Mouse (Mus musculus) forebrain, postnatal 0 days (tissue): ENCODE results near the gene Hebp1. TPM values are rescaled to one million over a fixed set of nuclear protein-coding genes. Genes with fewer than 3 reads are reported as not detected.

Source experiments
- ATAC-seq: fragments of 200-750 bp; cut with Nextera tagmentation; 2 replicates; pipeline ENCODE4 v1.8.0; 2017; ENCODE audit warnings: mild to moderate bottlenecking, moderate library complexity
- DNase-seq: peaks from one replicate; pipeline ENCODE4 v3.0.0-alpha.2; 2015
- H3K27ac ChIP-seq: fragments of 300-500 bp; sonication (generic); 2 replicates; pipeline ENCODE4 v1.5.1; 2014; ENCODE audit warnings: low read depth, mild to moderate bottlenecking, antibody characterized with exemption, low read length, moderate library complexity, mixed read lengths
- H3K27me3 ChIP-seq: fragments of 300-500 bp; sonication (generic); 2 replicates; pipeline ENCODE4 v1.6.1; 2014; ENCODE audit warnings: mild to moderate bottlenecking, low read length, mixed read lengths; ENCODE audit not compliant: insufficient read depth
- H3K36me3 ChIP-seq: fragments of 300-500 bp; sonication (generic); 2 replicates; pipeline ENCODE4 v1.6.1; 2014; ENCODE audit warnings: mild to moderate bottlenecking, moderate library complexity; ENCODE audit not compliant: insufficient read depth
- H3K4me1 ChIP-seq: fragments of 300-500 bp; sonication (generic); 2 replicates; pipeline ENCODE4 v1.6.1; 2014; ENCODE audit warnings: antibody characterized with exemption; ENCODE audit not compliant: insufficient read depth
- H3K4me2 ChIP-seq: fragments of 300-500 bp; sonication (generic); 2 replicates; pipeline ENCODE4 v1.6.1; 2014; ENCODE audit warnings: low read depth, mild to moderate bottlenecking, moderate library complexity
- H3K4me3 ChIP-seq: fragments of 300-500 bp; sonication (generic); 2 replicates; pipeline ENCODE4 v1.5.1; 2014; ENCODE audit warnings: low read depth, low read length, mixed read lengths
- H3K9ac ChIP-seq: fragments of 300-500 bp; sonication (generic); 2 replicates; pipeline ENCODE4 v1.6.1; 2014; ENCODE audit warnings: mild to moderate bottlenecking
- H3K9me3 ChIP-seq: fragments of 300-500 bp; sonication (generic); 2 replicates; pipeline ENCODE4 v1.6.1; 2016; ENCODE audit warnings: low read length
- CTCF ChIP-seq: sonication (generic); IDR thresholded peaks from 2 replicates; pipeline ENCODE4 v1.5.1; 2016; ENCODE audit warnings: antibody characterized with exemption, control low read depth, low read depth
- WGBS: fragments of 180-500 bp; shearing (Covaris S2); extraction: QIAGEN DNeasy Blood & Tissue Kit; methylation state at CpG from one replicate; pipeline ENCODE4 v1.1.7; 2014; 5-methylcytosine and 5-hydroxymethylcytosine counted together
- polyA plus RNA-seq: library from polyadenylated mRNA; unstranded; fragments of >200 nt; fragmentation: Nextera tagmentation; extraction: Ambion mirVana; gene quantifications from 2 replicates; pipeline ENCODE4 v1.2.1, GENCODE M21; 2015
- total RNA-seq: library from RNA; depleted of rRNA; stranded (reverse); fragments of >200 nt; gene quantifications from 2 replicates; pipeline ENCODE4 v1.2.3, GENCODE M21; 2014

Hebp1 gene
- total and polyA plus RNA-seq, 2 experiments from 2014 or later, result 6.7 to 11.1 TPM

DNA sequence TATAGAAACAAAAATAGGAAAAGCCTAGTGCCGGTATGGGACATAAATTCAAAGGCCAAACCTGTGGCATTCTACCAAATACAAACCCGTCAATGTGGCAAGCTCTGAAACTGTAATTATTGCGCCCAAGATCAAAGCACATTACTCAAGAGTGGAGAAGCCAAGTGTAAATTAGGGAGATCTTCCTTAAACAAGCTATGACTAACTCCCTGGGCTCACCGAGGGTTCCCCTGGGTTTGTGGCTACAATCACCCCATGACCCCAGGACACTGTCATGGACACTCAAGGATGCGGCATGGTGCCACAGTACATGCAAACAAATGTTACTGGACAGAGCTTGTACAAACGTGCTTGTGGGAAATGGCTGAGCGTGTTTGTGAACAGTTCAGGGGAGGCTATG, 64.7 kb downstream of the Hebp1 start:
- Histone ChIP-seq H3K9me3 (no peaks in the 10 kb centered on the region), H3K4me1 (no peaks in the 10 kb centered on the region), H3K4me3 (no peak overlapping the region), H3K27ac (no peak overlapping the region), H3K27me3 (no peaks in the 10 kb centered on the region), H3K4me2 (no peak overlapping the region), H3K9ac (no peak overlapping the region), H3K36me3 (no peaks in the 10 kb centered on the region)
- DNase-seq (no peak), ATAC-seq (no peak)
- WGBS, result 71% methylated on average over 7 of the region's 7 CpGs
- TF ChIP-seq CTCF, result no peak

DNA sequence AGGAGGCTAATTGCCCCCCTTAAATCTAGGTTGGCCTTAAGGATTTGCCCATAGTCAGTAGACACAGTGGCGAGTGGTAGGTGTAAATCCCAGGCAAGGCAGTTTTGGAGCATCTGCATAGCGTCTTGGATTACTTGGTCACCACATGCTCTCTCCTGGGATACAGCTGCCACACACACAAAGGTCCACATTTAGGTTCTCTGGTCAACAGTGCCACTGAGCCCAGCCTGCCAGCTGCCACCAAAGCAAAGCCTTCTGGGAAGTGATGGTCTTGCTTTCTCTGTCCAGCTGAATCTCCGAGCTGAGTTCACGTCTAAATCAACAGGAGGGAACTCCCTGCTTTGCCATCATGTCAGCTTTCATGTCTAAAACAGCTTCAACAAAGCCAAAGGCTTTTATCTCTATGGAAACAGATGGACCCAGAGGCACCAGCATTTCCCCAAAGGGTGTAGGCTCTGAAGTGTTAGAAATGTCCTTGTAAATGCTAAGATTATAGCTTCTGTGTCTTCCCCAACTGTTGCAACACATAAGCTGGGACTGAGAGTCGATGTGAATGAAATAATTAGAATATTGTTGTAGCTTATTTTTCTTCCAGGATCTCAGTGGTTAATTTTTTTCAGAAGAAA, 73.0 kb downstream of the Hebp1 start:
- TF ChIP-seq CTCF, result no peak
- 64% methylated on average over 5 of the region's 5 CpGs for WGBS
- DNase-seq, result no peak
- Histone ChIP-seq H3K9ac (no peak overlapping the region), H3K36me3 (no peaks in the 10 kb centered on the region), H3K4me3 (no peak overlapping the region), H3K27me3 (no peaks in the 10 kb centered on the region), H3K27ac (no peak overlapping the region), H3K4me2 (no peak overlapping the region), H3K9me3 (no peaks in the 10 kb centered on the region), H3K4me1 (no peaks in the 10 kb centered on the region)
- 0 out of 2 replicates have a peak, but pooled peaks have one; percentile 27 for ATAC-seq

DNA sequence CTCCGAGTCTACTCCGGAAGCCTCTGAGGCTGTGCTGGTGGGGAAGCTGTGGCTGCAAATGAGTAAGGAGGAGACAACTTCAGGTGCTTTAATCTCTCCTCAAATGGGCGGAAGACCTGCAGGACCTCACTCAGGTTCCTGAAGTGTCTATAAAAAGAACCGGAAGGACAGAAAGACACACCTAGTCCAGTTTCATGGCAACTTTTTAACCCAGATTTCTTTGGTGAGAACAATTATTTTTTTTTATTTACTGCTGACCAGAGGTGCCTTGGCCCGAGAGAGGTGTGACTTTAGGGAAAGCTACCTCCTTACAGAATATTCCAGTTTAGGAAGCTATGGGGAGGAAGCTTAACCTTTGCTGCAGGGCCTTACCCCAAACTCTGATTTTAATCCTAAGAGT, 79.6 kb downstream of the Hebp1 start, which contains the start of gene Gprc5d:
TSS of gene Gprc5d (minus strand) at position 101 of the 400 bp plus-strand sequence.
- no peak for TF ChIP-seq CTCF
- H3K9ac ChIP-seq, result no peak within 1 kb of the TSS
- no peak for ATAC-seq
- H3K9me3 ChIP-seq, result no peaks in the 10 kb centered on the region
- H3K27ac ChIP-seq, result no peak within 1 kb of the TSS
- no peaks in the 10 kb centered on the region for H3K36me3 ChIP-seq
- DNase-seq, result no peak
- H3K4me3 ChIP-seq, result no peak within 1 kb of the TSS
- no peaks in the 10 kb centered on the region for H3K4me1 ChIP-seq
- H3K4me2 ChIP-seq, result no peak within 1 kb of the TSS
- 94% methylated on average over 5 of the region's 5 CpGs for WGBS
- H3K27me3 ChIP-seq, result no peaks in the 10 kb centered on the region

DNA sequence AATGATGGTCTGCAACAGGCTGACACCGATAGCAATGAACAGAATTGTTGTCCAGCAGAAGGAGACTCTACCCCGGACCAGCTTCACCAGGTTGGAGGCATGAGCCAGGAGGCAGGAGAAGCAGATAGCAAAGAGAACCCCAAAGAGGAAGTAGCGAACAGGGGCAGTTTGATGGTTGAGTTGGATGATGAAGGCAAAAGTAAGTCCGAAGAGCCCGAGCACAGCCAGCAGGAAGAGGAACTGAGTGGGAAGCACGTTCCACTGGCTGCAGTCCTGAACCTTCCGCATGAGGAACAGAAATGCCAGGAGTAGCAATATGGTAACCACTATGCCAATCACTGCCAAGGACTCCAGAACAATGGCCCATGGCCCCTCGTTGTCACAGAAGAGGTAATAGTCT, 81.3 kb downstream of the Hebp1 start:
- H3K4me2 ChIP-seq, result no peak overlapping the region
- 94% methylated on average over 8 of the region's 8 CpGs for WGBS
- ATAC-seq, result no peak
- H3K27ac ChIP-seq, result no peak overlapping the region
- no peak for DNase-seq
- H3K4me3 ChIP-seq, result no peak overlapping the region
- no peaks in the 10 kb centered on the region for H3K9me3 ChIP-seq
- no peaks in the 10 kb centered on the region for H3K36me3 ChIP-seq
- TF ChIP-seq CTCF, result no peak
- H3K27me3 ChIP-seq, result no peaks in the 10 kb centered on the region
- no peak overlapping the region for H3K9ac ChIP-seq
- H3K4me1 ChIP-seq, result peaks cover 3% of the 10 kb centered on the region; the same call in 1 of the 2 replicates

DNA sequence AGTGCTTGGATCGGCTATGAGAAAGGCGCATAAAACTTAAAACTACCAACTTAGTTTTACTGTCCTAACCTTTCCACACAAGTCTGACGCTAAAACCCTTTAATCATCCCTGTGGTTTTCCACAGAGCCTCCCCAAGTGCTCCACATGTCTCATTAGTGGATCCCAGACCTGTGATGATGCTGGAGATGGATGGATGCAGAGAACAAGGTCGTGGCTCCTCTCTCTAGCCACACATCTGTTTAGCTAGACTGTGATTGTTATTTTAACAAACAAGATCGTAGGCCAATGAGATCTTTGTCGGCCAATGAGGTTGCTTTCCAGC, 84.7 kb downstream of the Hebp1 start:
- H3K4me2 ChIP-seq, result no peak overlapping the region
- no peaks in the 10 kb centered on the region for H3K27me3 ChIP-seq
- H3K9ac ChIP-seq, result no peak overlapping the region
- no peak for ATAC-seq
- 25% methylated on average over 6 of the region's 6 CpGs for WGBS
- peaks cover 3% of the 10 kb centered on the region; the same call in 1 of the 2 replicates for H3K4me1 ChIP-seq
- no peak overlapping the region for H3K4me3 ChIP-seq
- no peak for DNase-seq
- H3K27ac ChIP-seq, result no peak overlapping the region
- TF ChIP-seq CTCF, result no peak
- H3K36me3 ChIP-seq, result no peaks in the 10 kb centered on the region
- no peaks in the 10 kb centered on the region for H3K9me3 ChIP-seq

DNA sequence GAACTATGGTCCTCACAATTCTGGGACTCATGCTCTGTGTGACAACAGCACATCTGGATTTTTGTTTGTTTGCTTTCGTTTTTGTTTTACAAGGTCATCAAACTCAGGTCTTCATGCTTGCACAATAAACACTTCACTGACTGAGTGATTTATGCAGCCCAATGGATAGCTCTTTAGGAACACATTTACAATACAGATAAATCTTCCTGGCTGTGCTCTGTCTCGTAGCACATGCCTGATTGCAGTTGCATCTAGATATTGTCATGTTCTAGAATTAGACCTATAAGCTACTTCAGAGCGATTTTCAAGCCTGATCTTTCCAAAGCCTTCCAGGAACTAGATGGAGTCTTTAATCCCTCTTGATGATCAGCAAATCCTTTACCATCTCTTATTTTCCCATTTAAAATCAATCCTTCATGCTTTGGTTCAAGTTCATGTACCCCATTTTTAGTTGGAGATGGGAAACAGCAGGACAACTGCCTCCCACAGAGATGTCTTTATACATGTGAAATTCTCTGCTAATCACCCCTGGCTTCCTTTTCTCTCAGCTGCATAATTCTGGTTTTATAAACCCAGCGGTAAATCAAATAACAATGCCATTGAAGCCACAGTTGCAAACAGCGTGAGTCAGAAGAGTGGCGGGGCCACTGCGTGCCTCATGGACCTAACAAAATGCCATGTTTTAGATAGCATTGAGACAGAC, 85.3 kb downstream of the Hebp1 start:
- 18% methylated on average over 7 of the region's 7 CpGs for WGBS
- no peaks in the 10 kb centered on the region for H3K9me3 ChIP-seq
- no peak overlapping the region for H3K4me3 ChIP-seq
- no peak overlapping the region for H3K9ac ChIP-seq
- no peak overlapping the region for H3K27ac ChIP-seq
- no peaks in the 10 kb centered on the region for H3K36me3 ChIP-seq
- H3K4me1 ChIP-seq, result peaks cover 3% of the 10 kb centered on the region; the same call in 1 of the 2 replicates
- no peak overlapping the region for H3K4me2 ChIP-seq
- no peak for DNase-seq
- TF ChIP-seq CTCF, result no peak
- no peaks in the 10 kb centered on the region for H3K27me3 ChIP-seq
- ATAC-seq, result no peak

DNA sequence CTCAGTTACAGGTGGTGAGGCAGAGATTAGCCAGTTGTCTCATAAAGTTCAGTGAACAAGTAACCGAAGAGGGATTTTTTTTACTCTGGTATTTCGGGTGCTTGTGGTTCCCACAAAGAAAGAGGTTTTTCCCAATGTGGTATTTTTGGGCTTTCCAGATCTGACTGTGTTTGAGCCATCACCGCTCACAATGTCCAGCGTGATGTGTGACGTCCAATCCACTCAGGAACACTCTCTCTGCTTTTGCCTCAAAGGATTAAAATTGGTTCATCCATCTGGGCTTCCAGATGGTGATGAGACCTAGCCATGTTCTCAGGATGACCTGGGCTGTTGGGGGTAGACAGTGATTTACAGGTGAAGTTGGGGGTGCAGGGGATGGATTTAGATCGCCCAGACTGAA, 90.8 kb downstream of the Hebp1 start:
- Histone ChIP-seq H3K27me3 (no peaks in the 10 kb centered on the region), H3K36me3 (no peaks in the 10 kb centered on the region), H3K9me3 (no peaks in the 10 kb centered on the region), H3K27ac (no peak overlapping the region), H3K4me1 (no peaks in the 10 kb centered on the region), H3K4me3 (no peak overlapping the region), H3K4me2 (no peak overlapping the region), H3K9ac (no peak overlapping the region)
- ATAC-seq (no peak), DNase-seq (no peak)
- no peak for TF ChIP-seq CTCF
- WGBS, result 88% methylated on average over 6 of the region's 6 CpGs
